Mouse (Mus musculus) heart, embryonic 14.5 days (tissue): Measurements from ENCODE around the gene Ncam1. TPM values are rescaled to one million over a fixed set of nuclear protein-coding genes. Genes with fewer than 3 reads are reported as not detected.

Source experiments
- ATAC-seq: fragments of 200-750 bp; cut with Nextera tagmentation; 2 replicates; pipeline ENCODE4 v1.8.0; 2017; ENCODE audit warnings: low read depth, moderate TSS enrichment; ENCODE audit not compliant: insufficient number of reproducible peaks, insufficient read depth, low FRiP score
- H3K27ac ChIP-seq, 2 experiments: fragments of 200-500 bp in 1 of 2; fragments of 300-500 bp in 1 of 2; sonication (generic) in 1 of 2; replicated peaks in 1 of 2; 2 replicates each; pipeline ENCODE4 v1.5.1; 2012 to 2014; ENCODE audit warnings: low read depth in 2 of 2, low read length in 2 of 2, control low read depth in 1 of 2, mild to moderate bottlenecking in 1 of 2, mixed read lengths in 1 of 2; ENCODE audit not compliant: control insufficient read depth in 1 of 2, insufficient read depth in 1 of 2
- H3K27me3 ChIP-seq: fragments of 300-500 bp; sonication (generic); 2 replicates; pipeline ENCODE4 v1.6.1; 2014; ENCODE audit warnings: mild to moderate bottlenecking, low read length, control low read depth; ENCODE audit not compliant: control insufficient read depth, insufficient read depth
- H3K36me3 ChIP-seq: fragments of 300-500 bp; sonication (generic); 2 replicates; pipeline ENCODE4 v1.6.1; 2014; ENCODE audit warnings: mild to moderate bottlenecking, control low read depth, low read length, mixed read lengths; ENCODE audit not compliant: control insufficient read depth, insufficient read depth
- H3K4me1 ChIP-seq, 2 experiments: fragments of 200-500 bp in 1 of 2; fragments of 300-500 bp in 1 of 2; sonication (generic) in 1 of 2; 2 replicates each; pipeline ENCODE4 v1.6.1; 2012 to 2014; ENCODE audit warnings: low read length in 2 of 2, control low read depth in 1 of 2, mixed read lengths in 1 of 2; ENCODE audit not compliant: control insufficient read depth in 2 of 2, insufficient read depth in 2 of 2
- H3K4me2 ChIP-seq: fragments of 300-500 bp; sonication (generic); 2 replicates; pipeline ENCODE4 v1.6.1; 2014; ENCODE audit warnings: mild to moderate bottlenecking, low read length
- H3K4me3 ChIP-seq, 2 experiments: fragments of 200-500 bp in 1 of 2; fragments of 300-500 bp in 1 of 2; sonication (generic) in 1 of 2; 2 replicates each; pipeline ENCODE4 v1.5.1; 2012 to 2014; ENCODE audit warnings: low read length in 2 of 2, mild to moderate bottlenecking in 2 of 2, control low read depth in 1 of 2, low read depth in 1 of 2, moderate library complexity in 1 of 2; ENCODE audit not compliant: control insufficient read depth in 1 of 2, insufficient read depth in 1 of 2
- H3K9ac ChIP-seq: fragments of 300-500 bp; sonication (generic); 2 replicates; pipeline ENCODE4 v1.6.1; 2014; ENCODE audit warnings: mild to moderate bottlenecking, low read length
- H3K9me3 ChIP-seq: fragments of 300-500 bp; sonication (generic); 2 replicates; pipeline ENCODE4 v1.6.1; 2016; ENCODE audit warnings: low read length, control low read depth; ENCODE audit not compliant: control insufficient read depth
- WGBS: fragments of 180-500 bp; shearing (Covaris S2); extraction: QIAGEN DNeasy Blood & Tissue Kit; methylation state at CpG from one replicate; pipeline ENCODE4 v1.1.7; 2014; 5-methylcytosine and 5-hydroxymethylcytosine counted together
- polyA plus RNA-seq: library from polyadenylated mRNA; unstranded; fragments of >200 nt; fragmentation: Nextera tagmentation; extraction: Ambion mirVana; gene quantifications from 2 replicates; pipeline ENCODE4 v1.2.1, GENCODE M21; 2014

Gene Ncam1
- polyA plus RNA-seq, 1 experiment from 2014 or later = 104 TPM

- no peaks in the 10 kb centered on the region for H3K4me1 ChIP-seq
- WGBS = 91% methylated on average over 8 of the region's 8 CpGs
- peaks cover 54% of the 10 kb centered on the region for H3K36me3 ChIP-seq
- no peak overlapping the region for H3K9ac ChIP-seq
- no peak for ATAC-seq
- no peak overlapping the region for H3K4me3 ChIP-seq
- no peaks in the 10 kb centered on the region for H3K9me3 ChIP-seq
- no peaks in the 10 kb centered on the region for H3K27me3 ChIP-seq
- H3K4me2 ChIP-seq = no peak overlapping the region
- H3K27ac ChIP-seq = no peak overlapping the region
Measured at GRCm38 (mm10) chr9:49509628-49510027, 289.1 kb downstream of the Ncam1 start.

- no peak for ATAC-seq
- Histone ChIP-seq H3K4me2 (no peak overlapping the region), H3K4me1 (no peaks in the 10 kb centered on the region), H3K27me3 (no peaks in the 10 kb centered on the region), H3K4me3 (no peak overlapping the region), H3K9ac (no peak overlapping the region), H3K36me3 (peaks cover 59% of the 10 kb centered on the region), H3K9me3 (no peaks in the 10 kb centered on the region), H3K27ac (no peak overlapping the region)
- WGBS = 90% methylated on average over 3 of the region's 3 CpGs
Measured at GRCm38 (mm10) chr9:49509094-49509493, 289.6 kb downstream of the Ncam1 start.

DNA sequence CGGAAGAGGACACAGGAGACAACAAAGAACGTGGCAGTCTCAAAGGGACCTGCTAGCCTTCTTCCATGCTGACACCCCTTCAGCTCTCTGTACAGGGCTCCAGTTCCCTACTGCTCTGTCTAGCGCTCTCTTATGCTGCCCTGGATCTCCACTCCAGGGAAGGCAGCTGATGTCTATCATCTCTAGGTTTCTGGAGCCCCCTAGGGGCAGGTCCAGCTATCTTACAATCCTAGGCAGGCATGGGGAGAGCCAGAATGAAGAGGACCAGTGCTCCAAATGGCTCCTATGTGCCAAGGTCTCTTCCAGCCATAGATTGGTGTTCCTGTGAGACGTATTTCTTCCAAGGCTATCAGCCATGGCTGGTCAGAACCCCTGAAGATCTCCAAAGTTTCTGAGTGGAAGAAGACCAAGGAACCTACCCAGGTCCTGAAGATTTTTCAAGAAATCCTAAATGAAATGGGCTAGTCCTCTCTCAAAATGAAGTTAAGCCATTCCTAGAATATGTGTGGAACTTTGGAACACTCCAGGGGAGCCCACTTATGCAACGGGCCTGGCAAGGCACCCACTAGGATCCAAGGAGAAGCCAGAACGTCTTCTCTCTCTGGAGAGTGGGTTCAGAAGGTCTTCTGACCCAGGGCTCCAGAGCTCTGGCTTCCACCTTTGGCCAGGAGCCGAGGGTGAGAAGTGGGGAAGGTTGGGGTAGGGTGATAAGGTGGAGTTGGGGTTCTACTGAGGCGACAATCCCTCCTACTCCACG, 290.7 kb downstream of the Ncam1 start:
- Histone ChIP-seq H3K9me3 (no peaks in the 10 kb centered on the region), H3K27ac (no peak overlapping the region), H3K4me3 (no peak overlapping the region), H3K27me3 (no peaks in the 10 kb centered on the region), H3K9ac (no peak overlapping the region), H3K4me1 (no peaks in the 10 kb centered on the region), H3K36me3 (peaks cover 62% of the 10 kb centered on the region), H3K4me2 (no peak overlapping the region)
- 78% methylated on average over 9 of the region's 9 CpGs for WGBS
- ATAC-seq = no peak

DNA sequence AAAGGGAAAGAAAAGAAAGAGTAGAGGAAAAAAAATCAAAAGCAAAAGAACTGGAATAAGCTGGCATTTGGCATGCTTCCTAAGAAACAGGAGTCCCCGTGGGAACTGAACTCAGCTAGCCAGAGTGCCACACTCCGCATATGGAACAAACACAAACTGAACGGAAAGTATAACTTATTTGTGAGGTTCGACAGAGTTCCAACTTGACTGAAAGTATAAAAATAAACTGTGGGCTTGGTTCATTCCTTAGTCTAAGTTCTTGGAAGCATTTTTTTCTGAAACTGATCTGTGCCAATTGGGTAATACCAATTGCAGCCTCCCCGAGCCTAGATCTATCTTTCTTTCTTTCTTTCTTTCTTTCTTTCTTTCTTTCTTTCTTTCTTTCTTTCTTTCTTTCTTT, 294.1 kb downstream of the Ncam1 start:
- no peak overlapping the region for H3K4me3 ChIP-seq
- no peak overlapping the region for H3K9ac ChIP-seq
- H3K9me3 ChIP-seq = no peaks in the 10 kb centered on the region
- no peak overlapping the region for H3K4me2 ChIP-seq
- no peaks in the 10 kb centered on the region for H3K4me1 ChIP-seq
- WGBS = 72% methylated on average over 5 of the region's 5 CpGs
- no peak overlapping the region for H3K27ac ChIP-seq
- H3K27me3 ChIP-seq = no peaks in the 10 kb centered on the region
- peaks cover 58% of the 10 kb centered on the region for H3K36me3 ChIP-seq
- no peak for ATAC-seq

DNA sequence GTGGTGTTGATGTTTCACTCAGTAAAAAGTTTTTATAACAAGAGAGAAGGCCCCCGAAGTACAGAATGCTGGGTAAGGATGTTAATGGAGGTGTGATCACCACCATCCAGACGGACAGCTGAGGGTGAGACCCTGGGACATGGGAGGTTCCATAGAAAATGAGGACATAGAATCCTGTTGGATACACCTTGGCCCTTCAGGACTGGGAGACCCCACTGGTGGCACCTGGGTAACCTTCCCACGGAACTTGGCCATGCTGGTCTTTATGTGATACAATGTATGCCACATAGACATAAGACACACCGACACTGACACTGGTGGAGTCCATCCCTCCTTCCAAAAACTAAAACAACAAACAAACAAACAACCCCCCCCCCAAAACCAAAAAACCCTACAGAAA, 296.5 kb downstream of the Ncam1 start:
- H3K36me3 ChIP-seq = peaks cover 38% of the 10 kb centered on the region
- H3K27ac ChIP-seq = no peak overlapping the region
- H3K9ac ChIP-seq = no peak overlapping the region
- no peaks in the 10 kb centered on the region for H3K27me3 ChIP-seq
- H3K4me3 ChIP-seq = no peak overlapping the region
- ATAC-seq = no peak
- no peak overlapping the region for H3K4me2 ChIP-seq
- H3K9me3 ChIP-seq = no peaks in the 10 kb centered on the region
- WGBS = 89% methylated on average over 4 of the region's 4 CpGs
- H3K4me1 ChIP-seq = no peaks in the 10 kb centered on the region

DNA sequence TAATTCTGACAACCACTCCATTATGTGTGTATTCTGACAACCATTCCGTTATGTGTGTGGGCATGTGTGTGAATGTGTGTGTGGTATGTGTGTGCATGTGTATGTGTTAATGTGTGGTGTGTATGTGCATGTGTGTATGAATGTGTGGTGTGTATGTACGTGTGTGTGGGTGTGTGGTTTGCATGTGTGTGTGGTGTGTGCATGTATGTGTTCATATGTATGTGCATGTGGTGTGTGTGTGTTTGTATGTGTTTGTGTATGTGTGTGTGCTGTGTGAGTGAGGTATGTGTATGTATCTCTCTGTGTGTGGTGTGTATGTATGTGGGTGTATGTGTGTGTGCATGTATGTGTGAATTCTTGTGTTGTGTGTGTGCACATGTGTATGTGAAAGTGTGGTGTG, 298.8 kb downstream of the Ncam1 start:
- Histone ChIP-seq H3K36me3 (peaks cover 15% of the 10 kb centered on the region; the same call in 1 of the 2 replicates), H3K9me3 (no peaks in the 10 kb centered on the region), H3K4me3 (no peak overlapping the region), H3K9ac (no peak overlapping the region), H3K27me3 (no peaks in the 10 kb centered on the region), H3K4me2 (no peak overlapping the region), H3K4me1 (no peaks in the 10 kb centered on the region), H3K27ac (no peak overlapping the region)
- ATAC-seq = no peak
- WGBS = 84% methylated on average over 2 of the region's 2 CpGs

DNA sequence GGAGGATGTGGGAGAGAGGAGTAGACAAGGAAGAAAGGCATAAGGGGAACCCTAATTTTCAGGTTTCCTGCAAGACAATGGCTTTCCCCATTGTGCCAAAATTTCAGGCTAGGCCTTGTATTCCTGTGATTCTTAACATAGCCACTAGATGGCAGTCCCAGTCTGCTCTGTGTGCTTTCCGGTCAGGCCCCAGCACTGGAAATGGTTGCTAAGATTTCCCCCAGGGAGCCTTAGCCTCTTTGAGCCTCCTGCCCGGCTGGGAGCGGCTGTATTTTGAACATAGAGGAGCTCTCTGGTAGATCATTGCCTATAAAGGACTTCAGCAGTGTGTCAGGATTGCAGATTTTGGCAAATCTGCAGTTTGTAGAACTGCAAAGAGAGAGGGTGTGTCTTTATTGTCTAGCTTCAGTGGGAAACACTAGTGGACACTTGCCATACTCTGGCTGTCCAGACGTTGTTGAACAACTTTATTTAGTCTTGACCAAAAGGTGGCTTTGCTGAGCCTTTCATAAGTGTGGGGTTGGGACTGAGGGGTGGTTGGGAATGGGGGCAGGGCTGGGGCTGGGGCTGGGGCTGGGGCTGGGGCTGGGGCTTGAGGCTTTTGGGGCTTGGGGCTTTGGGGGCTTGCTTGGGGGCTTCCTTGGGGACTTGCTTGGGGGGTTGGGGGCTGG, 304.6 kb downstream of the Ncam1 start:
- H3K4me3 ChIP-seq = no peak overlapping the region
- no peak overlapping the region for H3K27ac ChIP-seq
- H3K36me3 ChIP-seq = no peaks in the 10 kb centered on the region
- H3K4me2 ChIP-seq = no peak overlapping the region
- 3% methylated on average over 4 of the region's 4 CpGs for WGBS
- H3K9me3 ChIP-seq = no peaks in the 10 kb centered on the region
- no peaks in the 10 kb centered on the region; a peak in 1 of 4 replicates for H3K4me1 ChIP-seq
- H3K9ac ChIP-seq = no peak overlapping the region
- no peak for ATAC-seq
- 0 out of 2 replicates have a peak, but pooled peaks cover 5% of the 10 kb centered on the region for H3K27me3 ChIP-seq
